Mouse (Mus musculus): ENCODE data around the gene Ear1.
"Not testable (repeated sequence)": the region's sequence is repeated elsewhere in the genome, so short reads cannot be mapped to it uniquely, and the experiment has no call there.

The Ear1 gene

GRCm38 (mm10) chr14:43875417-43875816 lies at the start of gene Ear1:
Gene Ear1 (minus strand): TSS chr14:43875517.
- DNase-seq, result not testable (repeated sequence)

DNA sequence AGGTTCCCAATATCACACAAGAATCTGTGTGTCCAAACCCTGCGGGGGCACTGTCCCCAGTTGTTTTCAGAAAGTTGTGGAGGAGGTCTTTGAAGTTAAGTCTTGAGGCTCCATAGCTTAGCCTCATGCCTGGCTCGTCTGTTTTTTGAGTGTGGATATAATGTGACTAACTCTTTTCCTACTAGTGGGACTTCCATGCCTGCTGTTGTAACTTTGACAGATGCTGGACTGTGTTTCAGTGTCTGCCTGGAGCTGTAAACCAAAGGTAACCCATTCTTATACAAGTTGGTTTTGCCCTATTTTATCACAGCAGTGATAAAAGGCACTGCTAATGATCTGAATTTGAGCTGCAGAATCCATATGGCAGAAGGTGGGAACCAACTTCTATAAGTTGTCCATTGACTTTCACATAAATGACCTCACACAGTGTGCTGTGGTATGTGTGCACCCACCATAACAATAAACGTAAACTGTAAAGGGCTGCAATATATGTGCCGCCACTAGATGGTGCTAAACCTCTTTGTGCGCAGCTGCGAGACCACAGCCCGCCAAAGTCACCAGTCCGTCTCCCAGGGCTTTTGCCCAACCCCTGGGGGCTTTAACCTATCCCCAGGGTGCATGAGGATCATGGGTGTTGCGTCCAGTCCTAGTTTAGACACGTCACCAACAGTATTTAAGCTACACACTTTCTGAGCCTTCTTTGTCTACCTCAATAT lies 49.5 kb upstream of the Ear1 start, which contains the start of gene Gm8113:
Gm8113 (plus strand) TSS at position 703 of the 716 bp plus-strand sequence.
- peak; percentile 32 to 77 for DNase-seq

GRCm38 (mm10) chr14:43923459-43923858 lies 48.1 kb upstream of the Ear1 start, which contains the start of gene Ear10:
Gene Ear10 (minus strand): TSS chr14:43923559.
- not testable (repeated sequence) for DNase-seq

GRCm38 (mm10) chr14:43918214-43918613 lies 42.9 kb upstream of the Ear1 start:
- DNase-seq, result not testable (repeated sequence)

DNA sequence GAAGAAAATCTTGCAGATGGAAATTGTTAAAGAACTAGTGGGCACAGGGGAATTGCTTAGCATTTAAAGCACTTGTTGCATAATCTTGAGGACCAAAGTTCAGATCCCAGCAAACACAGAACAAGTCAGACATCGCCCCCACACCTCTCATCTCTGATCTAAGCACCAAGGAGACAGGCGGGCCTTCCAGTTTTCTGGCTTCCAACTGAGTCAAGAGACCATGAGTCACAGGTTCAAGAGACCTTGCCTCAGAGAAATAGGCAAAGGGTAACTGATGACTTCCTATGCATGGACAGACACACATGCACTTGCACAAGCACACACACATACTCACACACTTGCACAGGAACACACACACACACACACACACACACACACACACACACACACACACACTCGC lies 23.3 kb upstream of the Ear1 start:
- DNase-seq, result not testable (repeated sequence)

GRCm38 (mm10) chr14:43895357-43895756 lies 20.0 kb upstream of the Ear1 start:
- DNase-seq, result not testable (repeated sequence)

DNA sequence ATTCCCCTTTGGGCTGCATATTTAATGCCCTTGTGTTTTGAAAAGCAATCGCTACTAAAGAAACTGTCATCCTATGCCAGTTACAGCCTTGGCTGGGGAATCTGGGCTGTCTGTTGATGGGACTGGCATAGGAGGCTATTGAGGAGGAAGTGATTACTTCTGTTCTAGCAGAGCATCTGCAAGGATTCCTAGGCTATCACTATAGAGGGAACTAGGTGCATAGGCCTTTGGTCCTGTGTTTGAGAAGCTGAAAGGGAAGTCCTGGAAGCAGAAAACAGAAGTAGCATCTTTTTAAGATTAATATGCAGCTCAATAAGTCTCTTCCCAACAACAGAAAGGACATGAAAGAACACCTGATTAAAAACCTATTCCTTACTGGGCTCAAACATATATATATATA lies 16.0 kb upstream of the Ear1 start:
- not testable (repeated sequence) for DNase-seq

- DNase-seq, result not testable (repeated sequence)
Observed at GRCm38 (mm10) chr14:43886235-43886634, 10.9 kb upstream of the Ear1 start.

- not testable (repeated sequence) for DNase-seq
Observed at GRCm38 (mm10) chr14:43879966-43880545, 4.7 kb upstream of the Ear1 start.

DNA sequence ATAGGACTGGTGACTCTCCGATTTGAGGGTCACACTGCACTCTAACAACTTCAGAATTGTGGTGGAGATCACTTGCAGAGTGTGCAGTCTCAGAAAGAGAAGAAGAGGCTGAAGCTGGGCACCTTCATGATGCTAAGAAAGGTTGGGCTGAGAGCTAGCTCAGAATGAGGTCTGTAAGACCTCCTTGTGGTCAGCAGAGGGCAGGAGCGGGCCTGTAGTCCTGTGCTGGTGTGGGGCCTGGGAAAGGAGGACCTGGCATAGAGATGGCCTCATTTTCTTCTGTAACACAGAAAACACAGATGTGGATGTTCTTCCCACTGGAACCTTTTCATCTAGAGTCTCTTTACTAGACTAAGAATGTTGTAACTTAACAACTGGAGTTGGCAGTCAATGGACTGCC lies 2.5 kb upstream of the Ear1 start:
- DNase-seq, result not testable (repeated sequence)

- not testable (repeated sequence) for DNase-seq
Observed at GRCm38 (mm10) chr14:43874862-43875261, 455 bp downstream of the Ear1 start.

- peak in 1 of 2 experiments; percentile 45 for DNase-seq
Observed at GRCm38 (mm10) chr14:43860522-43860921, 14.8 kb downstream of the Ear1 start.

DNA sequence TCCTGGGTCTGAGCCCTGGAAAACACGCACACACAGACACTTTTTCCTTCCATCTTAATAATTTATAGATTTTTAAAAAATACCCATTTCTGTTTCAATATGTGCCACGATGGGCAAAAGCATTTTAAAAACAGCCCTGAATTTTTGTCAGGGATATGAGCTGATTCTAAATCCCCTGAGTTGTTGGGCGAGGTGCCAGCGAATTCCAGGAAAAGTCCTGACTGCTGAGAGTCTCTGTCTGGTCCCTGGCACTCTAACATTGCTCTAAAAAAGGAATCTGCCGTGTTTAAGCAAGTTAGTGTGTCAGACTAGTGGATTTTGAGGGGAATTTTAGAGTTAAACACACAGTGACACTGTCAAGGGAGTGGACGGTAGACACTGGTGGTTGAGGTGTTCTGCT lies 15.9 kb downstream of the Ear1 start:
- DNase-seq, result peak in 1 of 2 experiments; percentile 10

DNA sequence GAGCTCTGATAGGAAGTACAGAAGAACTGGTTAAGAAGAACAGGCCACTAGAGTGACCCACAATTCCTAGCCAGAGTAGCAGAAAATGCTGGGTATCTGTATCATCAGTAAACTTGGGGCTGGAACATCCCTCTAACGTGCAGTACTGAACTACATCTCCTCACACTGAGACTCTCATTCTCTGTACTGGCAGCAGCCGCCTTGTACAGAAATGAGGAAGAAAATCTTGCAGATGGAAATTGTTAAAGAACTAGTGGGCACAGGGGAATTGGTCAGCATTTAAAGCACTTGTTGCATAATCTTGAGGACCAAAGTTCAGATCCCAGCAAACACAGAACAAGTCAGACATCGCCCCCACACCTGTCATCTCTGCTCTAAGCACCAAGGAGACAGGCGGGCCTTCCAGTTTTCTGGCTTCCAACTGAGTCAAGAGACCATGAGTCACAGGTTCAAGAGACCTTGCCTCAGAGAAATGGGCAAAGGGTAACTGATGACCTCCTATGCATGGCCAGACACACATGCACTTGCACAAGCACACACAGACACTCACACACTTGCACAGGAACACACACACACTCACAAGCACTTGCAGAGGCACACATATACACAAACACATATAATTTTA lies 31.3 kb downstream of the Ear1 start:
- DNase-seq, result not testable (repeated sequence)

- DNase-seq, result not testable (repeated sequence)
Observed at GRCm38 (mm10) chr14:43840976-43841375, 34.3 kb downstream of the Ear1 start.

DNA sequence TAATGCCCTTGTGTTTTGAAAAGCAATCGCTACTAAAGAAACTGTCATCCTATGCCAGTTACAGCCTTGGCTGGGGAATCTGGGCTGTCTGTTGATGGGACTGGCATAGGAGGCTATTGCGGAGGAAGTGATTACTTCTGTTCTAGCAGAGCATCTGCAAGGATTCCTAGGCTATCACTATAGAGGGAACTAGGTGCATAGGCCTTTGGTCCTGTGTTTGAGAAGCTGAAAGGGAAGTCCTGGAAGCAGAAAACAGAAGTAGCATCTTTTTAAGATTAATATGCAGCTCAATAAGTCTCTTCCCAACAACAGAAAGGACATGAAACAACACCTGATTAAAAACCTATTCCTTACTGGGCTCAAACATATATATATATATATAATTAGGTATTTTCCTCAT lies 40.0 kb downstream of the Ear1 start:
- DNase-seq, result not testable (repeated sequence)

- DNase-seq, result peak in 1 of 2 experiments; percentile 0
Observed at GRCm38 (mm10) chr14:43830385-43830784, 44.9 kb downstream of the Ear1 start.

GRCm38 (mm10) chr14:43824176-43824575 lies 51.1 kb downstream of the Ear1 start:
- DNase-seq, result not testable (repeated sequence)

DNA sequence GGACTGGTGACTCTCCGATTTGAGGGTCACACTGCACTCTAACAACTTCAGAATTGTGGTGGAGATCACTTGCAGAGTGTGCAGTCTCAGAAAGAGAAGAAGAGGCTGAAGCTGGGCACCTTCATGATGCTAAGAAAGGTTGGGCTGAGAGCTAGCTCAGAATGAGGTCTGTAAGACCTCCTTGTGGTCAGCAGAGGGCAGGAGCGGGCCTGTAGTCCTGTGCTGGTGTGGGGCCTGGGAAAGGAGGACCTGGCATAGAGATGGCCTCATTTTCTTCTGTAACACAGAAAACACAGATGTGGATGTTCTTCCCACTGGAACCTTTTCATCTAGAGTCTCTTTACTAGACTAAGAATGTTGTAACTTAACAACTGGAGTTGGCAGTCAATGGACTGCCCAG lies 53.4 kb downstream of the Ear1 start:
- not testable (repeated sequence) for DNase-seq

GRCm38 (mm10) chr14:43812458-43812857 lies 62.9 kb downstream of the Ear1 start:
- DNase-seq, result peak; percentile 8 to 73

DNA sequence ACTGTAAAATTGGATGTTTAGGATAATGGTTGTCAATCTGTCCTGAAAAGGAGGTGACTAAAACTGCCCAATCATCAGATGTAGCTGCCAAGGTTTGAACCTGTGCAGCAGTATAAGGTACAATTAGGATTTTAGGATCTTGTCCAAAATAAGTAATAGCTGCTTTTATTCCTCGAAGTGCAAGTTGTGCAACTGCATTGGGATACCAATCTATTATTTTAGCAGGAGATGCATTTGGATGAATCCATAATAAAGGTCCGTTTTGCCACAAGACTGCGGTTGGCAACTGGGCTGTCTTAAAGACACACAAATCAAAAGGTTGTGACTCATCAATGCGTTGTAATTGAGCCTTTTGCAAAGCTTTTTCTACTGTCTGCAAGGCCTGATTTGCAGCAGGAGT lies 67.2 kb downstream of the Ear1 start:
- not testable (repeated sequence) for DNase-seq

GRCm38 (mm10) chr14:43804435-43804834 lies 70.9 kb downstream of the Ear1 start:
- DNase-seq, result not testable (repeated sequence)

DNA sequence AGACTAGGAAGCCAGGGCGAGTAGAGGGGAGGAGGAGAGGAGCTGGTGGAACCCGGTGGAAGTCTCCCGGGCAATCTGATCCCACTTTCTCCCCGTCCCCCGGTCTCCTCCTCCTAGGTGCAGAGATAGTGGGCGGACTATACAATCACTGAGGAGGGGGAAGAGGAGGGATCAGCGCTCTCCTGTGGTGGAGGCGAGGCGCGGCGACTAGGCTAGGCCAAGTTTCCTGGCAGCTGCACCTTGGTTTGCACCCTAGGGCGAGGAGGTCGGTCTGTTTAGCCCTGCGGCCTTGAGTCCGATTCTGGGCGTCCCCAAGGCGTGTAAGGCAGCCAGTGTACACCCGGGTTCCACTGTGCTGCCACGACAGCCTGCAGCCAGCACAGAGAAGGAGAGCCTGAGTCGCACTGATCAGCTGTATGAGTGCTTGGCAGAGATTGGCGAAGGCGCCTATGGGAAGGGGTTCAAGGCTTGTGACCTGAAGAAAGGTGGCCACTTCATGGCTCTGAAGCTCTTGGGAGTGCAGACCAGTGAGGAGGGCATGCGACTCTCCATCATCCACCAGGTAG lies 78.3 kb downstream of the Ear1 start:
- not testable (repeated sequence) for DNase-seq
